Mouse (Mus musculus) left cerebral cortex, postnatal 25 days (tissue): Measurements from ENCODE around the gene Trmt61a. TPM values are rescaled to one million over a fixed set of nuclear protein-coding genes. Genes with fewer than 3 reads are reported as not detected.
"Not testable (repeated sequence)": the region's sequence is repeated elsewhere in the genome, so short reads cannot be mapped to it uniquely, and the experiment has no call there.

ENCODE experiments used
- DNase-seq, 2 experiments: peaks; one replicate each; pipeline ENCODE4 v3.0.0; 2022; ENCODE audit warnings: low spot score in 2 of 2, mixed read lengths in 1 of 2
- intact Hi-C: fragments of 180-260 bp; cut with DNase I; formaldehyde crosslinking; loops from one replicate; pipeline ENCODE4 v1.15.1; 2025
- total RNA-seq, 2 experiments: library from RNA; stranded (reverse); gene quantifications; 2 replicates each; pipeline ENCODE4 v1.2.3; 2021

Gene Trmt61a
- total RNA-seq = 10 to 100 TPM; 17.1 to 17.4 TPM

DNA sequence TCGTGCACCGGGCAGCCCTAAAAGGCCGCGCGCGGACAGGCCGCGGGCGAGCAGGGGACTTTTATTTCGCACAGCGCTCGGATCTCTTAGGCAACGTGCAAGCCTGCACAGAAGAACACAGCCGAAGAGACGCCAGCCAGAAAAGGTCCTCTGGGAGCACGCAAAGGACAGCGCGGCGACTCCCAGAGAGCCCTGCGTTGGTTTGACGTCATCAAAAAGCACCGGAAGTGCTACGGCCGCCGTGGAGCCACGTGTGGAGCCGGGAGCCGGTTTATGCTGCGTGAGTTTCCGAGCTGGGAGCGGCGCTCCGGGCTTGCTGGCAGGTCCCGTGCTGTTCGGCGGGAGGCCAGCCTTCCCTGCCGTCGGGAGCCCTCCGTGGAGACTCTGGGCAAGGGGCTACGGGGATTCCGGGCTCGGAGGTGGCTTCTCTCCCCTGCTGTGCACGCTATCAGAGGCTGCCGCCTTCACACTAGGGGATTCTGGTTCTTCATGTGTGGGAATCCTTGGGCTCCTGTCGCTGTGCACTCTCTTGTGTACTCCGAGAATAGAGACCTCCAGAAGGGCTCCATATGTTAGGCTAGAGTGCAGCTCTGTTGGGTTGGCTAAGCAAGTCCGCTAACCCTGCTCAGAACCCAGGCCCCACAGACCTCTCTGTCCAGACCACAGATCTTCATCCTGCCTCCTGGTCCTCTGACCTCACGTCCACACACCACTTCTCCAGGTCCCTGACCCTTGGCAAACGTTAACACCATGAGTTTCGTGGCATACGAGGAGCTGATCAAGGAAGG lies at the start of gene Trmt61a:
Gene Trmt61a (plus strand): TSS at position 224 of the 788 bp plus-strand sequence.
- peak; percentile 90 to 92 for DNase-seq
- intact Hi-C loops = no loop called here

DNA sequence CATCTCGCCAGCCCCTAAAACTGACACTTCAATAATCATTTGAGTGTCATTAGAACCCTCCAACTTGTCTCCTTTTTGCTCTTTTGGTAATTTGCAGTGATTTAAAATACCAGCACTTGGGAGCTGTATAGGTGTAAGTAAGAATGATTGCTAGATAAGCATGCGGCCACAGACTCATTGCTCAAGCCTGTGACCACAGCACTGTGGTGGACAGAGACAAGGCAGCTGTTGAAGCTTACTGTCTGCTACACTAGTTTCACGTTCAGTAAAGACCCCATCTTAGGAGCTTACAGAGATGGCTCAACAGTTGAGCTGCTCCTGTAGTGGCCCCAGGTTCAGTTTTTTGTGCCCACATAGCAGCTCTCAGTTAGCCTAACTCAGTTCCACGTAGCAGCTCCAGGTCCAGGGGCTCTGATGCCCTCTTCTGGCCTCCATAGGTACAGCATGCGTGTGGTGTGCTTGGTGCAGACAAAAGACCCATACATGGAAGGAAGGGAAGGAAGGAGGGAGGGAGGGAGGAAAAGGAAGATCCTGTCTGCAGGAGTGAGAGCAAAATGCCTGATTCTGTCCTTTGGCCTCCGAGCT lies 29.8 kb upstream of the Trmt61a start:
- intact Hi-C loops = loop anchor here (10.0 kb wide), 1 partner anchor 223 kb away; no protein-coding TSS in a partner anchor
- peak; percentile 71 to 79 for DNase-seq

- intact Hi-C loops = loop anchor here (1.0 to 2.0 kb wide), 2 partner anchors 44 to 79 kb away; no protein-coding TSS in a partner anchor
These were observed 25.0 kb upstream of the Trmt61a start for GRCm38 (mm10) chr12:111652953-111653352.

GRCm38 (mm10) chr12:111653434-111653833 lies 24.5 kb upstream of the Trmt61a start:
- DNase-seq = peak; percentile 77 to 86
- intact Hi-C loops = loop anchor here (1.0 to 2.0 kb wide), 2 partner anchors 43 to 79 kb away; no protein-coding TSS in a partner anchor

More at GRCm38 (mm10) chr12:111652953-111653352, 25.0 kb upstream of the Trmt61a start:
- peak in 1 of 2 experiments; percentile 70 for DNase-seq

- no peak for DNase-seq
- intact Hi-C loops = no loop called here
These were observed 22.2 kb upstream of the Trmt61a start for GRCm38 (mm10) chr12:111655695-111656094.

- intact Hi-C loops = no loop called here
- no peak for DNase-seq
These were observed 18.6 kb upstream of the Trmt61a start for GRCm38 (mm10) chr12:111659331-111659730.

GRCm38 (mm10) chr12:111660628-111661027 lies 17.3 kb upstream of the Trmt61a start:
- no peak for DNase-seq
- intact Hi-C loops = no loop called here

DNA sequence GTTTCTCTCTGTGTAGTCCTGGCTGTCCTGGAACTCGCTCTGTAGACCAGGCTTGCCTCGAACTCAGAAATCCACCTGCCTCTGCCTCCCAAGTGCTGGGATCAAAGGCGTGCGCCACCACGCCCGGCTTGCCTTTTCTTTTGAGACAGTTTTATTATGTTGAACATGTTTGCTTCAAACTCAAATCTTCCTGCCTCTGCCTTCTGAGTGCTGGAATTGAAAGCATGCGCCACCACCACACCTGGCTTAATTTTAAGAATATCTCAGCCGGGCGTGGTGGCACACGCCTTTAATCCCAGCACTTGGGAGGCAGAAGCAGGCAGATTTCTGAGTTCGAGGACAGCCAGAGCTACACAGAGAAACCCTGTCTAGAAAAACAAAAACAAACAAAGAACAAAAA lies 16.4 kb upstream of the Trmt61a start:
- DNase-seq, intact Hi-C loops: not testable (repeated sequence)

DNA sequence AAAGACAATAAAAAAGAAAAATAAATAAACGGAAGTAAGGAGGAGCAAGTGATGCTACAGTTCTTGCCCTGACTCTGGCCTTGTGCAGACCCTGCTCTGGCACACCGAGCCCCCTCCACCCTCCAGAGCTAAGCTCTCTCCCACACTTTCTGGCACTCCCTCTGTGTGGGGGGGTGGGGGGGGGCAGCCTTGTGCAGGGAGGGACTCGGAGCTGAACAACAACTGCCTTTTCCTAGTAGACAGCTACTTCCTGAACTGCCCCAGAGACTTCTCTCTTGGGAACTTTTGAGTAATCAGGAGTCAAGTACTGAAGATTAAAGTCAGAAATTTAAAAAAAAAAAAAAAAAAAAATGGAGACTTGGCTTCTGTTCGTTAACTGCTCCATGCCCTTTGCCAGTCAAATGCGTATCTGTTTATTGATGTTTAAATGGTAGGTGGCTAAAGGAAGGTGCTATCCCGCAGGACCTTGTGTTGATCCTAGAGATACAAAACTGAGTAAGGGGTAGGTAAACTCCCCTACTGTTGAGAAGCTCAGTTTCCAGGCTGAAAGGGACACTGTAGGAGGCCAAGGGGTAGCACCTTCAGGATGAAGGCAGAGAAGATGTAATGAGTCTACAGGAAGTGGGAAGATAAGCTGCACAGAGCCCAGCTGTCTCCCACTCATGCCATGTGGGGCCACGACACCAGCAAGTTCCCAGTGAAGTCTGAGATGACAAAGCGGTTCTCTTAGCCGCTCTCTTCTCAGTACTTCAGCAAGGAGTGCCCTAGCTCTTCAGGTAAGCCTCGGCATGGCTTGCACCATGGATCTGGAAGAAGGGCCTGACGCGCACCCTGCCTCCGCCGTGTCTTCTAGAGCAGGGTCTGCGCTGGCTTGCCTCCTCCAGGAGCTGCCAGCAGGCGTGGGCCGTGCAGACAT lies 14.4 kb upstream of the Trmt61a start:
- DNase-seq = no peak
- intact Hi-C loops = no loop called here

GRCm38 (mm10) chr12:111664144-111664634 lies 13.7 kb upstream of the Trmt61a start:
- intact Hi-C loops = no loop called here
- no peak for DNase-seq

- DNase-seq = no peak
- intact Hi-C loops = no loop called here
These were observed 12.6 kb upstream of the Trmt61a start for GRCm38 (mm10) chr12:111665041-111665880.

GRCm38 (mm10) chr12:111666380-111666779 lies 11.5 kb upstream of the Trmt61a start:
- intact Hi-C loops = no loop called here

DNA sequence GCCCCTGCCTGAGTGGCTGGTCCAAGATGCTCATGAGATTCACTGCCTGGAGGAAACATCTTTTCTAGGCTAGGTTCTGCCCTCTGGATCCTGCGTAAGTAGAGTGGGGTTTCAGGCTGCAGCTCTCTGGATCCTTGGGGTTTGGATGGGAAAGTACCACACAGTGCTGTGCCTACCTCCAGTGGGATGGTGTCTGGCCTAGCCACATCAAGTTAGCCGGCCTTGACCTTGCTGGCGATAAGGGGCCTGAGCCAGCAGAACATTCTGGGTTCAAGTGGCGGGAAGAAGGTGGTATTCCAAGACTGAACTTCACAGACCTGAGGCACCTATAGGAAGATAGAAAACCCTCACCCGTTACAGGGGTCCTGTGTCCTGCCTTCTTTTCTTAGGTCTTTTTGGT lies 10.5 kb upstream of the Trmt61a start:
- intact Hi-C loops = no loop called here
- no peak for DNase-seq

More at GRCm38 (mm10) chr12:111666380-111666779, 11.5 kb upstream of the Trmt61a start:
- peak; percentile 77 to 95 for DNase-seq

- intact Hi-C loops = loop anchor here (1.0 kb wide), 2 partner anchors 28 to 64 kb away; no protein-coding TSS in a partner anchor
- peak; percentile 96 to 98 for DNase-seq
These were observed 9.4 kb upstream of the Trmt61a start for GRCm38 (mm10) chr12:111668457-111668912.

- DNase-seq = peak; percentile 31 to 73
- intact Hi-C loops = loop anchor here (1.0 kb wide), 2 partner anchors 27 to 63 kb away; no protein-coding TSS in a partner anchor
These were observed 8.7 kb upstream of the Trmt61a start for GRCm38 (mm10) chr12:111669000-111669788.

DNA sequence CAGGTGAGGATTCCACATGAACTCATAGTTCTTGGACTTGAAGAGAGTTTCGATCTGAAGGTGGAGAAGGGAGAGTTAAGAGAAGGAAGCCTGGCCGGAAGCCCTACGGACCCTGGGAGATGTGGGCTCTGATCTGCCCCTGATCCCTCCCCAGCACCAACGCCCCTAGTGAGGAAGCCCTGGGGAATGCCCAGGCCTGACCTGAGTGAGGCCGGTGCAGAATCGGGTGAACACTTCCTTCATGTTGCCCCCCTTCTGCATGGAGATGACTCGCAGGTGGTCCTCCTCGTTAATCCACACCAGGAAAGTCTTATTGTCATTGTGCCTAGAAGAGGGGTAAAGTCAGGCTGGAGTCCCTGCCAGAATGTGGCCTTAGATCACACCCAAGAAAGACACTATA lies 7.9 kb upstream of the Trmt61a start:
- intact Hi-C loops = no loop called here
- DNase-seq = no peak

DNA sequence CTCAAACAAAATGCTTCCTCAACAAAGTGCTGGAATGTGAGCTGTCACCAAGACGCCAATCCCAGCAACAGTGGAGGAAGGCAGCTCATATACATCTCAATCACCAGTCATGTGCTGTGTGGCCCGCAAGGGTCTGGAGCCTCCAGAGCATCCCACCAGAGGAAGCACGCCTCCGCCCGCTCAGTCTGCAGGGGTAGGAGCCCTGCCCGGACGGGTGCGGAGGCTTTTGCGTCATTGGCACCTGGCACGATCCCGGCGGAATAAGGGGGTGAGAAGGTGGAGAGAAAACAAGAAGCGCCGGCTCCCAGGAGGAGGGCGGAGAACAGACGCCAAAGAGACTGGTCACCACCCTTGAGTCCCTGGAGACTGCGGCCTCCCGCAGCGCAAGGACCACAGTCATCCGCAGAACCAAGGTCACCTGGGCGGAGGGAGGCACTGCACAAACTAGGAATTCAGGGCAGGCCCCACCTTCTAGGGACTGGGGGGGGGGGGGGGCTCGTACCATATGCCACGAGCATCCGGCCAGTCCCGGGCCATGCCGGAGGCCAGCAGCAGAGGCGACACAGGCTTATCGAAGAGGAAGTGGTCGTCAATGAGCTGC lies 7.4 kb upstream of the Trmt61a start:
- intact Hi-C loops = no loop called here
- DNase-seq = peak; percentile 49 to 90
